Mouse (Mus musculus) liver, embryonic 14.5 days (tissue): ENCODE results near the gene Mettl14.

Experiments used
- CTCF ChIP-seq: IDR thresholded peaks from 2 replicates; pipeline ENCODE4 v1.5.1; 2016; ENCODE audit warnings: antibody characterized with exemption, low read depth, control low read depth
- EP300 ChIP-seq: IDR thresholded peaks from 2 replicates; pipeline ENCODE4 v1.6.1; 2016; ENCODE audit warnings: antibody characterized with exemption, low read depth

GRCm38 (mm10) chr3:123353661-123354060, 32.2 kb downstream of the Mettl14 start:
- no peak for TF ChIP-seq CTCF
- TF ChIP-seq EP300, result no peak
